Mouse (Mus musculus) left cerebral cortex, postnatal 14 days (tissue): ENCODE measurements around the gene Pde7b. TPM values are rescaled to one million over a fixed set of nuclear protein-coding genes. Genes with fewer than 3 reads are reported as not detected.
A peak's percentile ranks its signal among the peaks of the same experiment; 100 is the strongest.

ENCODE experiments used
- DNase-seq, 2 experiments: peaks; one replicate each; pipeline ENCODE4 v3.0.0; 2021 to 2022; ENCODE audit warnings: low spot score in 2 of 2, mixed read lengths in 1 of 2
- intact Hi-C: fragments of 180-260 bp; cut with DNase I; formaldehyde crosslinking; loops from one replicate; pipeline ENCODE4 v1.15.1; 2025
- total RNA-seq, 2 experiments: library from RNA; stranded (reverse); gene quantifications; 2 replicates each; pipeline ENCODE4 v1.2.3; 2021

Gene Pde7b
- total RNA-seq, 2 experiments from 2014 or later = 28.2 to 30.4 TPM

DNA sequence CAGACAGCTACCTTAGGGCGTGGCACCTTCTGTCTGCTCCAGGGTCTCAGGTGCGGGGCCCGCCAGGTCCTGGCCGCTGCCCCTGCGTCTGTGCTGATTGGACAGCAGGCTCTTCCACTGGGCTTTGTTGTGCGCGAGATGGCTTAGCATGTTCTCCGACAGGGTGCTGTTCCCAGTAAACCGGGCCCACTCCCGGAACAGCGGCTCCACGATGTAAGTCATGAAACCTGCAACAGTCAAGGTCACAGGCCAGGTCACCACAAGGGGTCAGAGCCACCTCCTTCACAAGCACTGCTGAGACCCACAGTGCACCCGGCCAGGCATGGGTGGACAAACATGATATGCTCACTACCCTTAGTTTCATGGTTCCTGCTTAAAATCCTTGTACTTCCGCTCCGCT, 324.5 kb downstream of the Pde7b start:
- no peak for DNase-seq
- intact Hi-C loops = no loop called here

DNA sequence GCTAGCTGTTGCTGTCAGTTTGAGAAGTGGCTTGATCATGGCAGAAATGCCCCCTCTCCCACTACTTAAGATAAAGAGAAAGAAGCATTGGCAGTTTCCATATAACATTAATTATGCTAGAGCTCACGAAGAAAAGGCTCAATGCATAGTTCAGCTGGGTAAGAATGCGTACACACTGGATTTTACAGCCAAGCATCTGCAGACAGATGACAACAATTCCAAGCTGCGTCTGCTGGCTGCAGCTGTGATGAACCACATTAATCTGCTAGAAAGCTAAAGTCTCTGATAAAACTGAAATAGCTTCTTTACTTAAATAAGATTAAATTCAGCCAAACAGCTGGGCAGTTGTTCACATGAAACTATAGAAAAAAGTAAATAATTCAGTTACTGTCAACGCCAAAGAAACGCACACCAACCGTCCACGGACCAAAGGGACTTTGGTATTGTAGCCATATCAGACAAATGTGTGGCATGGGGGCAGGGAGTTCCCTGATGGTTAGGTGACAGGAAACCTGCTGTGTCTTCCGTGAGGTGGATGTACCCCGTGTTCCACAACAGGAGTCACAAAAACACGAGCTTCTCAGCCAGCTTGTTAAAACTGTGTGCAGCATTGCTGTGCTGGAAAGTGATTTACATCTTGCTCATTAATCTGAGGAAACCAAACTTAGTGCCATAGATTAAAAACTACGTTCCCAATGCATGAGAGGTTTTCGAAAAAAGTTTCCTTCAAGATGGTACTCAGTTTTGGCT, 326.1 kb downstream of the Pde7b start:
- DNase-seq = no peak
- intact Hi-C loops = no loop called here

DNA sequence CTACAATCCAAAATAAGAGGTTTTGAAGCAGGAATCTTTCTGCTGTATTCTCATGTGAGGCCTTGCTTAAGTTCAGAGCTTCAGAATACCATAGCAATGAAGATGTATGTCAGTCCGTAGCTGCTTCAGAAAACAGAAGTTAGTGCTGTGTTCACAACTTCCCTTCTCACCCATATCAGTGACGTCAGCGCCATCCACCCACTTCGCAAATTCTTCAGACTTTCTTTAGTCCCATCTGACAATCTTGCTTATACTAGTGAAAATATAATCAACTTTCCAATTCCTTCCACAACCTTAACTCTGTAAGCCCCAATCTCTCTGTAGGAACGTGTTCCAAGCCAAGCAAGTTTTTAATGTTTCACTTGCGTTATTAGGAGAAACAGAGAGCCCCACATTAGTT, 326.7 kb downstream of the Pde7b start:
- peak in 1 of 2 experiments; percentile 29 for DNase-seq
- intact Hi-C loops = no loop called here

DNA sequence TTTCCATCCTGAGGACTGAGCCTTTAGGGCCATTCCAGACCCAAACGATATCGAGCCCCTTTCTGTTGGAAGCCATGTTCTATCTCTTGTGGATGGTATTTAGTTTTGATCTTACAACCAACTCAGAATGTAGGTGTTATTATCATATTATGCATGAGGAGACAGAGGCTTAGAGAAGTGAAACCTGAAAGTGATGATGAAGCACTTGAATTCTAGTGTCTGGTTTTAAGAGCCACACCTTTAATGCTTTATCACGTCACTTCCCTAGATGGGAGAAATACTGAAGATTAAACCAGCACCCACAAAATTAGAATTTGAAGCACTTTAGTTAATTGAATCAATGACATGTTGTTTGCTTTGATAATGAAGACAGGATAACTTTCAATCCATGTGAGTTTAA, 329.1 kb downstream of the Pde7b start:
- intact Hi-C loops = no loop called here

DNA sequence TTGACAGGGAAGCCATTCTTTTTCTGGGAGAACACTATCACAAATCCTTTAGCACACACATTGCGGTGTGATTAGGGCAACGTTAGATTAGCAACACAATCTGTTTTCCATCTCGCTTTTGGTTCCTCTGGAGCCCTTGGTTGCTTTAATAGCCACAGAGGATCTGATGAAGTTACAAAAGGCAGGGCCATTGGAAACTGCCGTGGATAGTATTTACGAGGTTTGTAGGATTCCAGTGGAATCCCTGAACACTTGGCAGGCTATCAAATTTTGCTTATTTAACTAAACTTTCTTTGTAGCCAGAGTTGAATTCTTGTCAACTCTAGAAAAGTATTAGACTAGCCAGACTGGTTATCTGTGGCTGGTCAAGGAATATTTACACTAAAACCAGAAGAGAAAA, 330.1 kb downstream of the Pde7b start:
- no peak for DNase-seq
- intact Hi-C loops = no loop called here

More for the DNA sequence above, 329.1 kb downstream of the Pde7b start:
- DNase-seq = no peak

DNA sequence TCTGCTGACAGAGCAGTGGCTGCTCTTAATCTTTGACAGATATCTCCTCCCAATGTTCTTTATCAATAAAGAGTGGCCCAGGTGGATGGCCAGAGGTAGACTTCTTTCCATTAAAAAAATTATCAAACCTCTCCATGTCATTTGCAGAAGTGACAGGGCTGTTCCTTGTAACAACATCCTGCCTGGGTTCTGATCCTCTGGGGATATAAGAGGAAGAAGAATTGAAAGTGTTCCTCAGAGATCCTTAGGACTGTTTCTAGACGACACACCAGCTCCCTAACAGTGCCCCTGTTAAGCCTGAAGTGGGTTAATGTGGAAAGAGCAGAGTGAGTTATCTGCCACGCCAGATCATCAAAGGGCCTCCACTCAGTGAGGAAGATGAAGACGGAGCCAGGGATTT, 334.3 kb downstream of the Pde7b start:
- intact Hi-C loops = no loop called here
- no peak for DNase-seq

GRCm38 (mm10) chr10:20382807-20383419, 342.0 kb downstream of the Pde7b start:
- intact Hi-C loops = no loop called here
- peak in 1 of 2 experiments; percentile 25 for DNase-seq

- DNase-seq = no peak
- intact Hi-C loops = no loop called here
Observed at GRCm38 (mm10) chr10:20381352-20381751, 343.5 kb downstream of the Pde7b start.

GRCm38 (mm10) chr10:20380798-20381197, 344.1 kb downstream of the Pde7b start:
- peak; percentile 62 to 71 for DNase-seq
- intact Hi-C loops = no loop called here

- DNase-seq = no peak
- intact Hi-C loops = no loop called here
Observed at GRCm38 (mm10) chr10:20379071-20379735, 345.7 kb downstream of the Pde7b start.

DNA sequence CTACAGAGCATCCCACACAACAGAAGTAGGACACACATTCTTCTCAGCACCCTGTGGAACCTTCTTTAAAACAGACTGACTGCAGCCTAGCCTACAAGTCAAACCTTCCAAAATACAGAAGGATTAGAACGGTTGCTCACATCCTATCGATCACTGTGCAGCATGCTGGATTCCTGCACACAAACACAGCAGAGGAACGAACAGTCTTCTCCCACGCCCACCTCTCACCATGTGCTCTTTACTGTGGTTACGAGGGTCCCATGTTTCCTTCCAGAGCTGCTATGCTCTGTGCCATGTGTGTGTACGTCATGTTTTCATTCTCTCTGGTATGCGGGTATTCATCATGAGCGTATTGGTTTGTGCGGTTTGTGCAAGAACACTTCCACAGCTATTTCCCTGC, 347.3 kb downstream of the Pde7b start:
- intact Hi-C loops = no loop called here

DNA sequence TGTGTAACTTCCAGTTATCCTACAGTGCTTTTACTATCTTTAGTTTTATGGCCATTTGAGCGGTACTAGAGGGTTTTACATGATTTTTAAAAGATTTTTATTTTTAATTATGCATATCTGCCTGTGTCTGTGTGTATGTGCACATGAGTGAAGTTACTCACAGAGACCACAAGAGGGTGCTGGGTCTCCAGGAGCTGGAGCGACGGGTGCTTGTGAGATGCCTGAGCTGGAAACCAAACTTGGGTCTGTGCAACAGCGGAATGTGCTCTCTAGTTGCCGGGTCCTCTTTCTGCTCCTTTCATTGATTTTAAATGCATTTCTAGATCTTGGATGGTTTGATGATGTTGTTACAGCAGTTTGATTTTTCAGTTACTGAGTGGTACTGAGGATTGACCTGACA, 352.8 kb downstream of the Pde7b start:
- intact Hi-C loops = no loop called here
- DNase-seq = no peak

More for the DNA sequence above, 347.3 kb downstream of the Pde7b start:
- DNase-seq = peak in 1 of 2 experiments; percentile 18

- intact Hi-C loops = loop anchor here (2.0 to 5.0 kb wide), 2 partner anchors 564 to 585 kb away; no protein-coding TSS in a partner anchor
- DNase-seq = no peak
Observed at GRCm38 (mm10) chr10:20362450-20363118, 362.3 kb downstream of the Pde7b start.

DNA sequence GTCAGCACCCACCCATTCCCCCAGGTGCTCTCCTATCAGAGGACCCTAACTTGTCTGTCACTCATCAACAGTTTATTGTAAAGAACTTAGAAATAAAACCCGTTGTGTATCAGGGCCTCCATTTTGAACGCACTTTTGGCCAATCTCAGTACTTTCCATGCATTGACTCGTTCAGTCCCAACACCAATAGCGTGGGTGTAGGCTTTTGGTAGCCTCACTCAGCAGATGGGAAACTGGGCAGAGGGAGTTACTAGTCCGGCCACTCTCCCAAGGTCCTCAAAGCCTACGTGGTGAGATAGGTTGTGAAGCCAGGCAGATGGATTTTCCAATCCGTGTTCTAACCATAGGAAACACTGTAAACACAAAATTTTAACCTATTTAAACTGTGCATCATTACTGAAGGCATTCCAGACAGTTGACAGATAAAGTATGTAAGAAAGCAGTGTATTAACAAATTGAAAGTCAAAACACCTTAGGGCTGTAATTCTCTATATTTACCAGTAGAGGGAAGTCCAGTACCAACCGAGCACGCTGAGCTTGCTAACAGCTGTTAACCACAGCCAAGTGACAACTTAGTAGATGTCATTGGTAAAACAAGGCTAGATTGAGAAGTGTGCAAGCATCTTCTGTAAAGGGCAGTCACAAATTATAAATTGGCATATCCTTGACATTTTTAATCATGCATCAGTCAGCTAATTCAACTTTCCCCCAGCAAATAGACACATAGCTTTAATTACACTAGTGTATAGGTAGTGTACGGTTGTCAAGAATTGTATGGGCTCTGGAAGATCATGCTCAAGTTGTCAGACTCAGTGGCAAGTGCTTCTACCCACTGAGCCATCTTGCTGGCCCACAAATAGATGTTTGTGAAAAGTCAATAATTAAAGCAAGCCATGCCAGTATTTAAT, 363.1 kb downstream of the Pde7b start:
- DNase-seq = peak in 1 of 2 experiments; percentile 44
- intact Hi-C loops = loop anchor here (2.0 to 5.0 kb wide), 2 partner anchors 565 to 586 kb away; no protein-coding TSS in a partner anchor

GRCm38 (mm10) chr10:20348894-20349293, 376.0 kb downstream of the Pde7b start:
- no peak for DNase-seq
- intact Hi-C loops = no loop called here
